Mouse (Mus musculus): ENCODE results near the gene BC048671. TPM values are rescaled to one million over a fixed set of nuclear protein-coding genes. Genes with fewer than 3 reads are reported as not detected.

The BC048671 gene
- total and polyA plus RNA-seq, 3 experiments: not detected

DNA sequence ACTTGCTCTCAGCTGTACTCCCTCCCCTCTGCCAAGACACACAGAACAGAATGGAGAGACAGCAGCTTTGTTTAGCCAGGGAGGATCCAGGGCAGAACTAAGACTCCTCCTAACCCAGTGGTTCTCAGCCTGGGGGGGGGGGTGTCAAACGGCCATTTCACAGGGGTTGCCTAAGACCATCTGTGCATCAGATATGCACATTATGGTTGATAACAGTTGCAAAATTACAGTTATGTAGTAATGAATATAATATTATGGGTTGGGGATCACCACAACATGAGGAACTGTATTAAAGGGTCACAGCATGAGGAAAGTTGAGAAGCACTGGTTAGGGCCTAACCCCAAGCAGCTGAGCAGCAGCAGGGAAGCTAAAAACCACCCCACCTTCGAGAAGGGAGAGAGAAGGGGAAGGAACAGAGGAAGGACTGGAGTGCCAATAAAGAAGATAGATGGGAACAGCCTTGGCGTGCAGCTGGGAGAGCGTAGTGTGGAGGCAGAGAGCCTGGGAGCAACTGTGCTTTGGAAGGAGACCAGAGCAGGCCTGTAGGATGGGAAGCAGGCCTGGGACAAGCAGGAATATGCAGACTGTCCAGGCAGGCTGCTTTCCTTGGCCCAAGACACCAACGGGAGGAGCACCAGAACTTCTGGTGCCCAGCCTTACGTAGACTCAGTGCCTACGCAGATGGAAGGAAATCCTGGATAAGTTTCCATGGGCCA is 18.6 kb downstream of the BC048671 start:
- Histone ChIP-seq H3K9ac (ENCODE audit: control insufficient read depth, low read depth, low read length, poor library complexity, severe bottlenecking) (no peak overlapping the region), H3K36me3 (ENCODE audit: control insufficient read depth in 1 of 2, insufficient read depth in 2 of 2, low read length in 2 of 2) (no peaks in the 10 kb centered on the region), H3K27me3 (ENCODE audit: control insufficient read depth in 1 of 2, insufficient read depth in 2 of 2, low read length in 2 of 2) (no peaks in the 10 kb centered on the region), H3K4me1 (ENCODE audit: control insufficient read depth in 1 of 2, insufficient read depth in 2 of 2, low read length in 2 of 2) (no peaks in the 10 kb centered on the region), H3K9me3 (replicated peaks; ENCODE audit: insufficient read depth, low read length) (no peaks in the 10 kb centered on the region), H3K79me2 (ENCODE audit: control insufficient read depth, insufficient read depth, low read length, poor library complexity) (no peaks in the 10 kb centered on the region), H3K27ac (ENCODE audit: control insufficient read depth, low read depth, low read length) (no peak overlapping the region), H3K4me3 (ENCODE audit: control insufficient read depth in 1 of 2, insufficient read depth in 1 of 2, low read depth in 2 of 2, low read length in 2 of 2) (no peak overlapping the region)
- DNase-seq (ENCODE audit: low read depth, low spot score): no peak
- TF ChIP-seq NRF1 (IDR thresholded peaks at IDR 0.05; ENCODE audit: insufficient read depth, low read depth, low read length, poor library complexity, severe bottlenecking) (no peak), UBTF (IDR thresholded peaks at IDR 0.05; ENCODE audit: borderline replicate concordance, insufficient read depth, low read depth, low read length) (no peak), SIN3A (IDR thresholded peaks at IDR 0.05; ENCODE audit: low read length) (no peak), NELFE (IDR thresholded peaks at IDR 0.05; ENCODE audit: low read depth, low read length) (no peak), ELF1 (IDR thresholded peaks at IDR 0.05; ENCODE audit: low read depth, low read length) (no peak), MEF2A (IDR thresholded peaks at IDR 0.05; ENCODE audit: extremely low read depth, insufficient replicate concordance, low read depth, low read length, poor library complexity, severe bottlenecking) (no peak), ETS1 (IDR thresholded peaks at IDR 0.05; ENCODE audit: low read depth, low read length) (no peak), HCFC1 (IDR thresholded peaks at IDR 0.05; ENCODE audit: low read depth, low read length) (no peak), RAD21 (IDR thresholded peaks at IDR 0.05; ENCODE audit: low read depth, low read length) (no peak), MYB (IDR thresholded peaks at IDR 0.05; ENCODE audit: low read depth, low read length) (no peak)

DNA sequence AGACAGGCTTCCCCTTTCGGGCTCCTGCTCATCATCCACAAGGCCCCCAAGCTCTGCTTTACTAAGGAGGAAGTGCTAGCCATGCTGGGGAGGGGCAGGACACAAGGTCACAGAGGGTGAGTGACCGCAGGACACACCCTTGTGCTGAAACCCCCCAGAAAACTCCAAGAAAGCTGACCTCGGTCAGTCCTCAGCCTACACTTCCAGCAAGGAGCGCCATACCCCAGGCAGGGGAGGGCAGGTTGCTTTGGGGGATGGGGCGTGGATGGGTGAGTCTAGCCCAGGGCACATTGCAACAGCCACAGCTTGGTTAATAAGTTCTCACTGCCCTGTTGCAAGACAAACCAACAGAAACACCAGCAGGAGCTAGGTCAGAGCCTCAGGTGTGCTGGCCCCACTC is 19.4 kb downstream of the BC048671 start:
- Histone ChIP-seq H3K9ac (ENCODE audit: control insufficient read depth, low read depth, low read length, poor library complexity, severe bottlenecking) (no peak overlapping the region), H3K27ac (ENCODE audit: control insufficient read depth, low read depth, low read length) (no peak overlapping the region)
- no peak for TF ChIP-seq UBTF (IDR thresholded peaks at IDR 0.05; ENCODE audit: borderline replicate concordance, insufficient read depth, low read depth, low read length)
- no peak for TF ChIP-seq KAT2A (conservative IDR thresholded peaks at IDR 0.05; ENCODE audit: low read depth, low read length)
- no peak for TF ChIP-seq E2F4 (IDR thresholded peaks at IDR 0.05; ENCODE audit: borderline replicate concordance, low read depth, low read length)
- no peak for TF ChIP-seq MEF2A (IDR thresholded peaks at IDR 0.05; ENCODE audit: extremely low read depth, insufficient replicate concordance, low read depth, low read length, poor library complexity, severe bottlenecking)
- no peak for TF ChIP-seq MYB (IDR thresholded peaks at IDR 0.05; ENCODE audit: low read depth, low read length)
- TF ChIP-seq TCF12 (IDR thresholded peaks at IDR 0.05; ENCODE audit: low read depth, low read length): no peak
- TF ChIP-seq SIN3A (IDR thresholded peaks at IDR 0.05; ENCODE audit: low read length): no peak
- no peak for TF ChIP-seq RCOR1 (IDR thresholded peaks at IDR 0.05; ENCODE audit: low read depth, low read length)
- no peak for TF ChIP-seq ELF1 (IDR thresholded peaks at IDR 0.05; ENCODE audit: low read depth, low read length)
- TF ChIP-seq ZKSCAN1 (IDR thresholded peaks at IDR 0.05; ENCODE audit: low read depth, low read length): no peak
- TF ChIP-seq HCFC1 (IDR thresholded peaks at IDR 0.05; ENCODE audit: low read depth, low read length): no peak
- TF ChIP-seq NRF1 (IDR thresholded peaks at IDR 0.05; ENCODE audit: insufficient read depth, low read depth, low read length, poor library complexity, severe bottlenecking): no peak
- no peak for TF ChIP-seq JUND (IDR thresholded peaks at IDR 0.05; ENCODE audit: low read depth, low read length)
- no peak for TF ChIP-seq USF1 (IDR thresholded peaks at IDR 0.05; ENCODE audit: low read depth, low read length)
- TF ChIP-seq TBP (IDR thresholded peaks at IDR 0.05; ENCODE audit: low read depth, low read length): no peak
- no peak for TF ChIP-seq POLR2A (IDR thresholded peaks at IDR 0.05; ENCODE audit: control insufficient read depth in 1 of 2, insufficient read depth in 1 of 2, low read depth in 1 of 2, low read length in 2 of 2, poor library complexity in 1 of 2)
- no peak for TF ChIP-seq NELFE (IDR thresholded peaks at IDR 0.05; ENCODE audit: low read depth, low read length)
- TF ChIP-seq MAZ (IDR thresholded peaks at IDR 0.05; ENCODE audit: low read depth, low read length): no peak

More for the DNA sequence above, 19.4 kb downstream of the BC048671 start:
- Histone ChIP-seq H3K4me3 (ENCODE audit: control insufficient read depth in 1 of 2, insufficient read depth in 1 of 2, low read depth in 2 of 2, low read length in 2 of 2) (no peak overlapping the region), H3K9me3 (replicated peaks; ENCODE audit: insufficient read depth, low read length) (no peaks in the 10 kb centered on the region), H3K4me1 (ENCODE audit: control insufficient read depth in 1 of 2, insufficient read depth in 2 of 2, low read length in 2 of 2) (no peaks in the 10 kb centered on the region), H3K79me2 (ENCODE audit: control insufficient read depth, insufficient read depth, low read length, poor library complexity) (no peaks in the 10 kb centered on the region), H3K36me3 (ENCODE audit: control insufficient read depth in 1 of 2, insufficient read depth in 2 of 2, low read length in 2 of 2) (no peaks in the 10 kb centered on the region), H3K27me3 (ENCODE audit: control insufficient read depth in 1 of 2, insufficient read depth in 2 of 2, low read length in 2 of 2) (no peaks in the 10 kb centered on the region)
- DNase-seq (ENCODE audit: low read depth, low spot score): no peak

Data from MEL (cell line).